15 mouse cellular contexts compared by ENCODE assay signal in the genomic region with DNA sequence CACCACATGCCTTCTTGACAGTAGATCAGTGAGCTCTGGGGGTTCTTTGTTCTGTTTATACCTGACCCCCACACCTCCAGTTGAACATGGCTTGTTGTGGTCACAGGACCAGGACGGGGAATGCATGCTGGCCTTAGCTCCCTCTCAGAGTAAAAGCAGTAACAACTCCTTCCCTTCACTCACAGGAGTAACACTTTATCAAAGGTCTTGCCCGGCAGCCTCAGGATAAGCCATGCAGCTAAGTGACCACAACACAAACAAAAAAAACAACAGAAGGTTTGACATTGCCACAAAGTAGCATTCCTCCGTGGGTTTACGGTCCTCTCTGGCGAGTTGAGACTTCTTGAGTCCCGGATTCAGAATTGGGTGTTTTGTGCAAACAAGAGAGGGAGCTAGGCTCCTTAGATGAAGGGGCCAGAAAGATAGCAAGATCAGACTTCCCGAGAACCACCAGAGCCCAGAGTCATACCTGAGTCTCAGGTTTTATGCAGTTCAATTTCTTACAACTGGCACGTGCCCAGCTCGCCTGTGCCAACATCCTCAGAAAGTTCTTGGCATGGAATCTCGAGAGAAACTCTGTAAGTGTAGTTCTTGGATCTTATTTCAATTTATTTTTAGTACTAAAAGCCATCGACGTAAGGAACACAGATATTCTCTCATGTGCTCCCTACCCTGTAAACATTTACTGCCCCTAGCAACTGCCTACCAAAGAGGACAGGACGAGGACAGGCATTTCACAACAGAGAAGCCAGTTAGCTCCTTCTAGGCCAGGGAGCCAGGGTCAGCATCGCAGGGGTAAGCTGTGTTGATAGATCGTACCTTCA. TPM values are rescaled to one million over a fixed set of nuclear protein-coding genes. Genes with fewer than 3 reads are reported as not detected.
DNase-seq lines count a peak whose midpoint lies in the region; ATAC-seq and TF ChIP-seq lines count a peak whose summit lies in the region.
"Had no signal": no experiment of that assay in that cellular context is flagged by ENCODE, and none has a peak within 500 bp of the region (broad histone marks: within the 10 kb centered on the region; RNA-seq: fewer than 3 reads in every experiment).

No protein-coding gene starts in this region.

- TF ChIP-seq POLR2A in myocyte (IDR thresholded peaks at IDR 0.05; ENCODE audit: insufficient read length, low read depth): no peak

- intact Hi-C loops in heart, postnatal 25 days (cut with DNase I): no loop called here

- no peak overlapping the region for H3K9ac ChIP-seq in liver, embryonic 13.5 days
- H3K9ac ChIP-seq in forebrain, embryonic 13.5 days: no peak overlapping the region; the same call in 1 of the 2 replicates

- WGBS in liver, embryonic 13.5 days (ENCODE audit: insufficient replicate concordance): 63% methylated on average over 15 of the region's 15 CpGs
- 82% methylated on average over 15 of the region's 15 CpGs for WGBS in forebrain, embryonic 13.5 days

- no peak overlapping the region for H3ac ChIP-seq in myocyte (ENCODE audit: control insufficient read depth, insufficient read length)

- no peak for ATAC-seq in liver, embryonic 13.5 days (ENCODE audit: low read depth)
- no peak for ATAC-seq in forebrain, embryonic 13.5 days
- ATAC-seq: intestine, embryonic 16.5 days had no signal

- H3K79me2 ChIP-seq in myocyte (ENCODE audit: control insufficient read depth, insufficient read depth): no peaks in the 10 kb centered on the region

- no peak overlapping the region for H3K4me2 ChIP-seq in liver, embryonic 13.5 days
- H3K4me2 ChIP-seq in myocyte (ENCODE audit: low read depth): peak overlapping the region; percentile 38
- no peak overlapping the region for H3K4me2 ChIP-seq in forebrain, embryonic 13.5 days

- peaks cover 38% of the 10 kb centered on the region for H3K4me1 ChIP-seq in liver, embryonic 13.5 days (replicated peaks)
- peaks cover 7% of the 10 kb centered on the region for H3K4me1 ChIP-seq in forebrain, embryonic 13.5 days

- H3K27me3 ChIP-seq in liver, embryonic 13.5 days: no peaks in the 10 kb centered on the region
- peaks cover 22% of the 10 kb centered on the region for H3K27me3 ChIP-seq in myocyte (ENCODE audit: control insufficient read depth, insufficient read depth, insufficient read length)
- H3K27me3 ChIP-seq in forebrain, embryonic 13.5 days: no peaks in the 10 kb centered on the region

- DNase-seq in liver, embryonic 13.5 days: no peak
- no peak for DNase-seq in liver
- peak; percentile 43 for DNase-seq in gastrocnemius, postnatal 10 days
- peak; percentile 10 for DNase-seq in heart, postnatal 25 days (ENCODE audit: low spot score)
- DNase-seq in frontal cortex, postnatal 10 days (ENCODE audit: low spot score in 2 of 2): no peak
- no peak for DNase-seq in frontal cortex, adult 2 months (ENCODE audit: extremely low spot score in 1 of 2, low spot score in 1 of 2)
- DNase-seq: embryo, embryonic 11 days; right cerebral cortex, postnatal 14 days had no signal

- H3K4me3 ChIP-seq in liver, embryonic 13.5 days (replicated peaks): no peak overlapping the region
- no peak overlapping the region for H3K4me3 ChIP-seq in myocyte
- H3K4me3 ChIP-seq in forebrain, embryonic 13.5 days: no peak overlapping the region

- H3K27ac ChIP-seq in liver, embryonic 13.5 days: 0 out of 2 replicates have a peak overlapping the region, but pooled peaks have one; percentile 9
- no peak overlapping the region for H3K27ac ChIP-seq in forebrain, embryonic 13.5 days
- H3K27ac ChIP-seq: macrophage had no signal

- H3K36me3 ChIP-seq in liver, embryonic 13.5 days: no peaks in the 10 kb centered on the region
- H3K36me3 ChIP-seq in myocyte (ENCODE audit: control insufficient read depth, insufficient read depth): no peaks in the 10 kb centered on the region
- no peaks in the 10 kb centered on the region for H3K36me3 ChIP-seq in forebrain, embryonic 13.5 days (ENCODE audit: poor library complexity, severe bottlenecking)

- H3K9me3 ChIP-seq in liver, embryonic 13.5 days (replicated peaks): no peaks in the 10 kb centered on the region
- H3K9me3 ChIP-seq in forebrain, embryonic 13.5 days (replicated peaks): no peaks in the 10 kb centered on the region

TF ChIP-seq in myocyte, 11 proteins besides CTCF, POLR2A, EP300 and RAD21:
- TF ChIP-seq MYOD1 (IDR thresholded peaks at IDR 0.05; ENCODE audit: control insufficient read depth in 1 of 3, insufficient read length in 2 of 3, low read depth in 2 of 3) (no peak), E2F4 (IDR thresholded peaks at IDR 0.05; ENCODE audit: insufficient read depth) (no peak), MAX (IDR thresholded peaks at IDR 0.05; ENCODE audit: low read depth) (no peak), REST (IDR thresholded peaks at IDR 0.05; ENCODE audit: insufficient read depth, insufficient read length) (no peak), TCF3 (IDR thresholded peaks at IDR 0.05; ENCODE audit: insufficient read length, low read depth) (no peak), SRF (IDR thresholded peaks at IDR 0.05; ENCODE audit: control insufficient read depth, insufficient read length, low read depth) (no peak), TCF12 (IDR thresholded peaks at IDR 0.05; ENCODE audit: insufficient read depth, poor library complexity, severe bottlenecking) (no peak), POLR2AphosphoS2 (IDR thresholded peaks at IDR 0.05; ENCODE audit: insufficient read length, low read depth) (no peak), MYOG (IDR thresholded peaks at IDR 0.05; ENCODE audit: control insufficient read depth in 1 of 3, insufficient read depth in 1 of 3, insufficient read length in 2 of 3, low read depth in 2 of 3) (no peak), USF1 (IDR thresholded peaks at IDR 0.05; ENCODE audit: low read depth) (no peak), CEBPB (IDR thresholded peaks at IDR 0.05; ENCODE audit: insufficient read depth, poor library complexity, severe bottlenecking) (no peak)

RNA-seq across cellular contexts. Expression of a gene that starts 1.3 kb away (rescaled TPM):
- not detected in 2 replicates for polyA plus RNA-seq in liver, embryonic 13.5 days (2015; fragmentation: Nextera tagmentation; extraction: Ambion mirVana)
- total RNA-seq in gastrocnemius, postnatal 10 days (2021): under 1 TPM; 0.21 to 0.38 TPM
- under 1 TPM in 1 of 2 experiments, not detected in 1; 0.26 TPM for total RNA-seq in heart, postnatal 25 days (2021)
- polyA plus RNA-seq in myocyte (2012; fragmentation: generic; extraction: Trizol): not detected
- not detected in 2 replicates for polyA plus RNA-seq in forebrain, embryonic 13.5 days (2015; fragmentation: Nextera tagmentation; extraction: Ambion mirVana)
- not detected in 2 replicates for polyA plus RNA-seq in frontal cortex, adult 2 months (2012; rRNA removed)
- total RNA-seq: layer of hippocampus, postnatal 25 days had no signal
- polyA plus RNA-seq: intestine, embryonic 16.5 days; macrophage had no signal

RNA-seq across cellular contexts. Expression of a gene that starts 5.0 kb away (rescaled TPM):
- 8.3 and 9.5 TPM in 2 replicates for polyA plus RNA-seq in liver, embryonic 13.5 days (2015; fragmentation: Nextera tagmentation; extraction: Ambion mirVana)
- total RNA-seq in gastrocnemius, postnatal 10 days (2021): 10 to 100 TPM; 45.1 to 56.7 TPM
- total RNA-seq in heart, postnatal 25 days (2021): 10 to 100 TPM; 38.1 to 47.4 TPM
- polyA plus RNA-seq in myocyte (2012; fragmentation: generic; extraction: Trizol): 11.5 TPM
- polyA plus RNA-seq in forebrain, embryonic 13.5 days (2015; fragmentation: Nextera tagmentation; extraction: Ambion mirVana): 14.8 and 15.0 TPM in 2 replicates
- polyA plus RNA-seq in frontal cortex, adult 2 months (2012; rRNA removed): 22.8 and 24.3 TPM in 2 replicates

RNA-seq across cellular contexts. Expression of a gene that starts 7.4 kb away (rescaled TPM):
- not detected in 2 replicates for polyA plus RNA-seq in liver, embryonic 13.5 days (2015; fragmentation: Nextera tagmentation; extraction: Ambion mirVana)
- total RNA-seq in gastrocnemius, postnatal 10 days (2021): not detected
- total RNA-seq in heart, postnatal 25 days (2021): not detected
- not detected for polyA plus RNA-seq in myocyte (2012; fragmentation: generic; extraction: Trizol)
- 2.1 TPM in 1 of 2 replicates, not detected in the other for polyA plus RNA-seq in forebrain, embryonic 13.5 days (2015; fragmentation: Nextera tagmentation; extraction: Ambion mirVana)
- polyA plus RNA-seq in frontal cortex, adult 2 months (2012; rRNA removed): not detected in 2 replicates
- total RNA-seq: CH12.LX; layer of hippocampus, postnatal 25 days had no signal
- polyA plus RNA-seq: intestine, embryonic 16.5 days; macrophage; thymus, postnatal 0 days had no signal

RNA-seq across cellular contexts. Expression of a gene that starts 21.1 kb away (rescaled TPM):
- polyA plus RNA-seq in liver, embryonic 13.5 days (2015; fragmentation: Nextera tagmentation; extraction: Ambion mirVana): 25.2 and 26.5 TPM in 2 replicates
- total RNA-seq in gastrocnemius, postnatal 10 days (2021): 10 to 100 TPM; 25.5 to 27.9 TPM
- total RNA-seq in heart, postnatal 25 days (2021): 10 to 100 TPM; 22.8 to 27.1 TPM
- polyA plus RNA-seq in myocyte (2012; fragmentation: generic; extraction: Trizol): 28.9 TPM
- polyA plus RNA-seq in forebrain, embryonic 13.5 days (2015; fragmentation: Nextera tagmentation; extraction: Ambion mirVana): 68.0 and 71.3 TPM in 2 replicates
- polyA plus RNA-seq in frontal cortex, adult 2 months (2012; rRNA removed): 49.5 and 51.7 TPM in 2 replicates

RNA-seq across cellular contexts. Expression of a gene that starts 21.3 kb away (rescaled TPM):
- 3.3 and 4.2 TPM in 2 replicates for polyA plus RNA-seq in liver, embryonic 13.5 days (2015; fragmentation: Nextera tagmentation; extraction: Ambion mirVana)
- 1 to 10 TPM; 3.5 to 3.7 TPM for total RNA-seq in gastrocnemius, postnatal 10 days (2021)
- 1 to 10 TPM; 3.5 to 4.2 TPM for total RNA-seq in heart, postnatal 25 days (2021)
- polyA plus RNA-seq in myocyte (2012; fragmentation: generic; extraction: Trizol): 2.0 TPM
- polyA plus RNA-seq in forebrain, embryonic 13.5 days (2015; fragmentation: Nextera tagmentation; extraction: Ambion mirVana): 7.8 and 7.9 TPM in 2 replicates
- 3.0 and 3.6 TPM in 2 replicates for polyA plus RNA-seq in frontal cortex, adult 2 months (2012; rRNA removed)

Comparison
In these comparisons a context has a peak if more than half of its experiments do, and no peak if none do; other contexts are left out.
1. DNase-seq: peak in gastrocnemius, postnatal 10 days (single experiment) and heart, postnatal 25 days (single experiment); none in liver, embryonic 13.5 days (single experiment), liver (single experiment), frontal cortex, postnatal 10 days (0 of 2) and frontal cortex, adult 2 months (0 of 2).